Mouse (Mus musculus) layer of hippocampus, adult 18-20 months (tissue): ENCODE measurements around the gene Trmt44. TPM values are rescaled to one million over a fixed set of nuclear protein-coding genes. Genes with fewer than 3 reads are reported as not detected.
"Not testable (repeated sequence)": the region's sequence is repeated elsewhere in the genome, so short reads cannot be mapped to it uniquely, and the experiment has no call there.

ENCODE experiments used
- DNase-seq, 2 experiments: peaks; one replicate each; pipeline ENCODE4 v3.0.0; 2022; ENCODE audit warnings: low spot score in 2 of 2
- total RNA-seq, 2 experiments: library from RNA; stranded (reverse); gene quantifications; 2 replicates each; pipeline ENCODE4 v1.2.3; 2021

Trmt44 gene
- total RNA-seq, 2 experiments from 2014 or later, result 7.6 to 8.5 TPM

GRCm38 (mm10) chr5:35592081-35592736, 17.3 kb upstream of the Trmt44 start:
- DNase-seq, result no peak

- DNase-seq, result no peak
Observed at GRCm38 (mm10) chr5:35591497-35591896, 16.6 kb upstream of the Trmt44 start.

GRCm38 (mm10) chr5:35584259-35584658, 9.4 kb upstream of the Trmt44 start:
- DNase-seq, result not testable (repeated sequence)

GRCm38 (mm10) chr5:35583221-35583783, 8.4 kb upstream of the Trmt44 start:
- no peak for DNase-seq

- peak; percentile 97 to 99 for DNase-seq
Observed at GRCm38 (mm10) chr5:35582445-35583220, 7.8 kb upstream of the Trmt44 start, which contains the start of gene Acox3. Gene Acox3 (plus strand): TSS chr5:35583040.

GRCm38 (mm10) chr5:35580156-35580922, 5.5 kb upstream of the Trmt44 start:
- no peak for DNase-seq

- DNase-seq, result no peak
Observed at GRCm38 (mm10) chr5:35579247-35579893, 4.5 kb upstream of the Trmt44 start.

- no peak for DNase-seq
Observed at GRCm38 (mm10) chr5:35578411-35578810, 3.5 kb upstream of the Trmt44 start.

- DNase-seq, result no peak
Observed at GRCm38 (mm10) chr5:35576409-35577020, 1.6 kb upstream of the Trmt44 start.

- no peak for DNase-seq
Observed at GRCm38 (mm10) chr5:35571546-35571945, 3.3 kb downstream of the Trmt44 start.

- no peak for DNase-seq
Observed at GRCm38 (mm10) chr5:35566632-35567031, 8.2 kb downstream of the Trmt44 start.

GRCm38 (mm10) chr5:35565217-35565616, 9.7 kb downstream of the Trmt44 start:
- no peak for DNase-seq

GRCm38 (mm10) chr5:35563449-35563848, 11.4 kb downstream of the Trmt44 start:
- peak; percentile 31 to 76 for DNase-seq

GRCm38 (mm10) chr5:35562616-35563015, 12.3 kb downstream of the Trmt44 start:
- no peak for DNase-seq

GRCm38 (mm10) chr5:35559447-35559846, 15.4 kb downstream of the Trmt44 start:
- no peak for DNase-seq

GRCm38 (mm10) chr5:35557946-35558621, 16.8 kb downstream of the Trmt44 start:
- peak in 1 of 2 experiments; percentile 16 for DNase-seq

GRCm38 (mm10) chr5:35556393-35556792, 18.5 kb downstream of the Trmt44 start:
- DNase-seq, result no peak

GRCm38 (mm10) chr5:35552838-35553539, 21.9 kb downstream of the Trmt44 start:
- no peak for DNase-seq
